Mouse (Mus musculus) ES-E14 (cell line): ENCODE data around the gene Bmp2k.

Source experiments
- CHD2 ChIP-seq: IDR thresholded peaks from 2 replicates; pipeline ENCODE4 v1.6.1; 2014; ENCODE audit warnings: mild to moderate bottlenecking, low read depth, low read length, inconsistent platforms
- HCFC1 ChIP-seq: IDR thresholded peaks from 2 replicates; pipeline ENCODE4 v1.6.1; 2012; ENCODE audit warnings: low read length, inconsistent platforms, borderline replicate concordance; ENCODE audit not compliant: insufficient read depth
- ZC3H11A ChIP-seq: IDR thresholded peaks from 2 replicates; pipeline ENCODE4 v1.6.1; 2012; ENCODE audit warnings: low read depth, mild to moderate bottlenecking, inconsistent platforms, low read length, borderline replicate concordance
- ZNF384 ChIP-seq: IDR thresholded peaks from 2 replicates; pipeline ENCODE4 v1.6.1; 2012; ENCODE audit warnings: low read depth, low read length, inconsistent platforms

DNA sequence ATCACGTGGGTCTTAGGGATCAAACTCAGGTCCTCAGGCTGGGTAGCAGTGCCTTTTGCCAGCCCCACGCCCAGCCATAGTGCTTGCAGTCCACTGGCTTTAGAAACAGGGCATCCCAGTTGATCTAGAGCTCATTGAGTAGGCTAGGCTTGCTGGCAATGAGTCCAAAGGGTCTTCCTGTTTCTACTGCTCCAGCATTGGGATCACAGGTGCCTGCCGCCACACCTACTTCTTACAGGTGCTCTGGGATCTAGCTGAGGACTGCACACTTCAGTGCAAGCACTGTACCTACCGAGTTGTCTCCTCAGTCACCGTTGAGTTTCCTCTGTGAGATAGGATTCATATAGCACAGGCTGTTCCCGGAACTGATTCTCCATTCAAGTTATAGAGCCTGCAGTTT lies 34.3 kb downstream of the Bmp2k start:
- TF ChIP-seq ZC3H11A (no peak), HCFC1 (no peak), ZNF384 (no peak), CHD2 (no peak)
